Comparison of ENCODE assay signal across 23 mouse cellular contexts in the genomic region with DNA sequence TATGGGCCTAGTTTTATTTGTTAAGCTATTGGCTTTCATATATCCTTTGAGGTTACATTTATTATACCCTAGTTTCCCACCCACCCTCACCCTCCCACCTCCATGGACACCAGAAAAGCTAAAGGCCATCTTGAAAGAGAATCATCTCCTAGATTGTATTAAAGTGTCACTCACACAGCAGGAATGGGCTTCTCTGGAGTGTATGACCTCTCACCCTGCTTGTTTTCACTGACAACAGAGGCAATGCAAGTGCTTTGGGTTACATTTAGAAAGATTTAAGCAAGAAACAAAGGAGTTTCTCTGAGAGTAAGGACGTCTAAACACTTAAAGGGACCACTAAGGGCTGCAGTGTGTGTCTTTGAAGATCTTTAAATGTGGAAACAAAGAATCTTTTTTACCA.
"Had no signal": no experiment of that assay in that cellular context is flagged by ENCODE, and none has a peak within 500 bp of the region (broad histone marks: within the 10 kb centered on the region; RNA-seq: fewer than 3 reads in every experiment).

No protein-coding gene starts in this region.

- DNase-seq: gastrocnemius, adult 2 months; gastrocnemius, postnatal 10 days; gastrocnemius, postnatal 25 days; heart, adult 18-20 months; heart, postnatal 10 days; heart, postnatal 4 days; kidney, adult 18-20 months; kidney, adult 8-10 months; kidney, postnatal 10 days; kidney, postnatal 25 days; kidney, postnatal 4 days; left cerebral cortex, postnatal 4 days had no signal

- H3K9ac ChIP-seq: heart, embryonic 12.5 days; hindbrain, embryonic 12.5 days; hindbrain, embryonic 14.5 days; intestine, embryonic 15.5 days; limb, embryonic 13.5 days; limb, embryonic 15.5 days had no signal

- ATAC-seq: inflammation-experienced regulatory T-cells, adult 6 months; intestine, embryonic 15.5 days; intestine, postnatal 0 days had no signal

- H3K9me3 ChIP-seq: heart, embryonic 10.5 days; heart, embryonic 12.5 days; hindbrain, embryonic 10.5 days; hindbrain, embryonic 12.5 days; intestine, embryonic 15.5 days; limb, embryonic 13.5 days; limb, embryonic 15.5 days had no signal

- H3K27me3 ChIP-seq: heart, embryonic 12.5 days; hindbrain, embryonic 12.5 days; intestine, embryonic 15.5 days; limb, embryonic 13.5 days; limb, embryonic 15.5 days had no signal

- H3K4me2 ChIP-seq: heart, embryonic 12.5 days; hindbrain, embryonic 12.5 days; hindbrain, embryonic 14.5 days; intestine, embryonic 15.5 days; limb, embryonic 13.5 days; limb, embryonic 15.5 days had no signal

- H3K4me1 ChIP-seq: heart, embryonic 10.5 days; heart, embryonic 12.5 days; limb, embryonic 15.5 days had no signal

- H3K27ac ChIP-seq: gastrocnemius, adult 2 months; heart, embryonic 10.5 days; hindbrain, embryonic 10.5 days; hindbrain, embryonic 12.5 days; hindbrain, embryonic 14.5 days; intestine, embryonic 15.5 days; left cerebral cortex, adult 2 months; limb, embryonic 13.5 days; limb, embryonic 15.5 days had no signal

- H3K4me3 ChIP-seq: gastrocnemius, adult 2 months; heart, embryonic 10.5 days; heart, embryonic 12.5 days; hindbrain, embryonic 10.5 days; hindbrain, embryonic 12.5 days; intestine, embryonic 15.5 days; left cerebral cortex, adult 2 months; limb, embryonic 13.5 days; limb, embryonic 15.5 days had no signal

- H3K36me3 ChIP-seq: heart, embryonic 10.5 days; heart, embryonic 12.5 days; hindbrain, embryonic 10.5 days; hindbrain, embryonic 12.5 days; intestine, embryonic 15.5 days; limb, embryonic 13.5 days; limb, embryonic 15.5 days had no signal
